Mouse (Mus musculus) forebrain, embryonic 14.5 days (tissue): ENCODE results near the gene Lyrm4. TPM values are rescaled to one million over a fixed set of nuclear protein-coding genes. Genes with fewer than 3 reads are reported as not detected.

Source experiments
- ATAC-seq: fragments of 200-750 bp; cut with Nextera tagmentation; 2 replicates; pipeline ENCODE4 v1.8.0; 2017; ENCODE audit warnings: mild to moderate bottlenecking, moderate library complexity
- DNase-seq: peaks from one replicate; pipeline ENCODE4 v3.0.0-alpha.2; 2015; ENCODE audit warnings: low spot score
- H3K27ac ChIP-seq: fragments of 300-500 bp; sonication (generic); 2 replicates; pipeline ENCODE4 v1.5.1; 2014; ENCODE audit warnings: low read depth, mild to moderate bottlenecking, control low read depth, low read length, moderate library complexity
- H3K27me3 ChIP-seq: fragments of 300-500 bp; sonication (generic); replicated peaks from 2 replicates; pipeline ENCODE4 v1.6.1; 2014; ENCODE audit warnings: low read length, control low read depth, mixed read lengths; ENCODE audit not compliant: control insufficient read depth, insufficient read depth
- H3K36me3 ChIP-seq: fragments of 300-500 bp; sonication (generic); 2 replicates; pipeline ENCODE4 v1.6.1; 2014; ENCODE audit warnings: low read length, control low read depth; ENCODE audit not compliant: control insufficient read depth, insufficient read depth
- H3K4me1 ChIP-seq: fragments of 300-500 bp; sonication (generic); 2 replicates; pipeline ENCODE4 v1.6.1; 2014; ENCODE audit warnings: antibody characterized with exemption, low read length, control low read depth; ENCODE audit not compliant: control insufficient read depth, insufficient read depth
- H3K4me2 ChIP-seq: fragments of 300-500 bp; sonication (generic); 2 replicates; pipeline ENCODE4 v1.6.1; 2014; ENCODE audit warnings: mild to moderate bottlenecking, control low read depth, low read length
- H3K4me3 ChIP-seq: fragments of 300-500 bp; sonication (generic); 2 replicates; pipeline ENCODE4 v1.5.1; 2014; ENCODE audit warnings: low read depth, low read length, control low read depth
- H3K9ac ChIP-seq: fragments of 300-500 bp; sonication (generic); 2 replicates; pipeline ENCODE4 v1.6.1; 2014; ENCODE audit warnings: mild to moderate bottlenecking, low read length, control low read depth, moderate library complexity
- H3K9me3 ChIP-seq: fragments of 300-500 bp; sonication (generic); replicated peaks from 2 replicates; pipeline ENCODE4 v1.6.1; 2016; ENCODE audit warnings: low read length, control low read depth, mixed read lengths; ENCODE audit not compliant: control insufficient read depth
- WGBS: fragments of 180-500 bp; shearing (Covaris S2); extraction: QIAGEN DNeasy Blood & Tissue Kit; methylation state at CpG from one replicate; pipeline ENCODE4 v1.1.7; 2014; 5-methylcytosine and 5-hydroxymethylcytosine counted together
- polyA plus RNA-seq: library from polyadenylated mRNA; unstranded; fragments of >200 nt; fragmentation: Nextera tagmentation; extraction: Ambion mirVana; gene quantifications from 2 replicates; pipeline ENCODE4 v1.2.1, GENCODE M21; 2014

Lyrm4 gene
- polyA plus RNA-seq, 1 experiment from 2014 or later: 41.3 TPM

DNA sequence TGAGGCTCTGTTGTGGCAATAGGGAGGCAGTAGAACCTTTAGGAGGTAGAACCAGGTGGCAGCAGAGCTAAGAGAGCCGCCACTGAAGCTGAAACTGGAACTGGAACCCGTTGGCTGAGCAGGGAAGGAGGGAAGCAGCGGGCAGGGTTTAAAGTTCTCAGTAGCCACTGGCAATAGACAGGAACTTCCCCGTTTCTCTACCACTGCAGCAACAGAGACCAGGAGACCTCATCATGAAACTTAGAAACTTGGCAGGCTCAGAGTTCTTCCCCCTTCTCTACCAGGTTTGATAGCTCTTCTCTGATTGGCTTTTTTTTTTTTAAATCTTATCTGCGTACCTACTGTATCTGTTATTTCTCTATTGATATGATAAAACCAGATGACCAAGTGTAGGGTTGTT lies 176.4 kb downstream of the Lyrm4 start:
- DNase-seq (no peak), ATAC-seq (no peak)
- Histone ChIP-seq H3K4me1 (no peaks in the 10 kb centered on the region), H3K9me3 (no peaks in the 10 kb centered on the region), H3K27ac (no peak overlapping the region), H3K4me2 (no peak overlapping the region), H3K9ac (no peak overlapping the region), H3K27me3 (no peaks in the 10 kb centered on the region), H3K36me3 (no peaks in the 10 kb centered on the region), H3K4me3 (no peak overlapping the region)
- 83% methylated on average over 5 of the region's 5 CpGs for WGBS

DNA sequence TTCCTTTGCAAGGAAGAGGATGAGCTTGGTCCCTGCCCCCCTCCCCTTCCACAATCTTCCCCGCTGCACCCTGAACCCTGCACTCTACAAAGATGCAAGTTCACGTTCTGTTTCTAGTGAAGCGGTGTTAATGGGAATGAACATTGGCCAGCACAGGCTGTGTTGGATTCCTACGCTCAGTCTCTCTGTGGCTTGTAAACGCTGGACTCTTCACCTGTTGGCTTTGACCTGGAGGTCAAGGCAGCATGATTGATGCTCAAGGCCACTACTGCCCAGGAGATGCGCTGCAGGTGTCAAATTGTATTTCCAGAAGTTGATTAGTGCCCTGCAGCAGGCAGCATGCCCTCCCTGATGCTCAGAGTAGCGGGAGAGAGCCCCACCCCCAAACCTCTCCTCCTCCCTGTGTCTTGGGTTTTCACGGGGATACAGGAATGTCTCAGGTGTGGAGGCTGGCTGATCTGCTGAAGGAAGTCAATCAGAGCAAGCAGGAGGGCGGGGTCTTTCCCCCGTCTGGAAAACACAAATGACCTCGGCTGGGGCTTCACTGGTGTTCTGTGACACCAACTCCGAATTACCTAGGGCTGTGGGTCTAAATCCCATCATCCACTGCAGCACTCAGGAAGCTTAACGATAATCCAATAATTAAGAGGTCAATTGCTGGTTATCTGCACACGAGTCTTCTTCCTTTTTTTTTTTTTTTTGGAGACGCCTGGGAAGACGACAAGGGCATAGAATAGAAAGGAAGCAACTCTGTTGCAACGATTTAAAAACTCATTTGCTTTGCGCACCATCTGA lies 177.3 kb downstream of the Lyrm4 start:
- Histone ChIP-seq H3K36me3 (no peaks in the 10 kb centered on the region), H3K27me3 (no peaks in the 10 kb centered on the region), H3K4me3 (no peak overlapping the region), H3K9me3 (no peaks in the 10 kb centered on the region), H3K4me1 (no peaks in the 10 kb centered on the region), H3K9ac (no peak overlapping the region), H3K4me2 (no peak overlapping the region), H3K27ac (no peak overlapping the region)
- WGBS: 70% methylated on average over 18 of the region's 18 CpGs
- DNase-seq (no peak), ATAC-seq (no peak)

DNA sequence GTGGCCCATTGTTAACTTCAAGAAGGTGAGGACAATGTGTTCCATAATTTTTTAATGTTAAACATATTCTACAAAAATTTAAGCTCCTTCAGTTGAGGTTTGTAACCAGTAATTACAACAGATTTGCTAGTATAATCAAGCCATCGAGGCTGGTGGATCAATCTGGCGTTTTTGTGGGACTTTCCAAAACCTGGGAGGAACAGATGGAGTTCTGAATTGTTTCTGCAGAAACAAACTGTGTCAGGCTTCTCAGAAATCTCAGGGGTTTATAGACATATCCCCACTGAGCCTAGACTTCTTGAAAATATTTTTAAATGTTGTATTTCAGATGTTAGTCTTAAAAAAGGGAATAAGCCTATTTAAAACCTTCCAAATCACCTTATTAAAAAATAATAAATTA lies 179.3 kb downstream of the Lyrm4 start:
- no peaks in the 10 kb centered on the region for H3K4me1 ChIP-seq
- no peak overlapping the region for H3K4me3 ChIP-seq
- H3K9me3 ChIP-seq: no peaks in the 10 kb centered on the region
- no peaks in the 10 kb centered on the region for H3K36me3 ChIP-seq
- no peak overlapping the region for H3K4me2 ChIP-seq
- H3K27me3 ChIP-seq: no peaks in the 10 kb centered on the region
- DNase-seq: peak; percentile 48
- WGBS: 78% methylated on average over 2 of the region's 2 CpGs
- no peak for ATAC-seq
- no peak overlapping the region for H3K27ac ChIP-seq
- H3K9ac ChIP-seq: no peak overlapping the region

Other genes with a start within 250 kb of the Lyrm4 start
- 7.8 and 9.2 TPM in 2 replicates for gene Rpp40, start 211.2 kb downstream of the Lyrm4 start, polyA plus RNA-seq
- 0.59 and 0.76 TPM in 2 replicates for gene Ppp1r3g, start 158.7 kb downstream of the Lyrm4 start, polyA plus RNA-seq
- gene Fars2, start 114 bp downstream of the Lyrm4 start, polyA plus RNA-seq: 31.1 and 35.5 TPM in 2 replicates